Mouse (Mus musculus) liver (tissue): ENCODE results near the gene Cldn6.

Experiments used
- DNase-seq: peaks from one replicate; pipeline ENCODE4 v3.0.0-alpha.2; 2020; ENCODE audit warnings: mixed read lengths

Cldn6 gene

DNA sequence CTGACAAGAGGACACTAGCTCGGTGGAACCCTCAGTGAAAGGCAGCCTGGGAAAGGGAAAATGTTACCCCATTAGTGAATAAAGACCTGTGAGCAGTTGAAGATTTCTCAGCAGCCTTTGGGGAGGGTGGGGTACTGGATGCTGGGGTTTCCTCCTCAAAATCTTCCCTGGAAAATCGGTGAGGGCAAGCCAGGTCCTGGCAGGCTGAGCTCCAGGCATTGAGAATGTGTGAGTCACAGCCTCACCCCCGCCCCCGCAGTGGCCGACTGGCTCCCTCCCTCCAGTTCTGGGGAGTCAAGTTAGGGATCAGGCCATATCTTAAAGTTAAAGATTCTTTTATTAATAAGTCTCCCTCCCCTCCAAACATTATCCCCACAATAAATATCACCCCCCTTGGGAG is 3.9 kb upstream of the Cldn6 start:
- no peak for DNase-seq

DNA sequence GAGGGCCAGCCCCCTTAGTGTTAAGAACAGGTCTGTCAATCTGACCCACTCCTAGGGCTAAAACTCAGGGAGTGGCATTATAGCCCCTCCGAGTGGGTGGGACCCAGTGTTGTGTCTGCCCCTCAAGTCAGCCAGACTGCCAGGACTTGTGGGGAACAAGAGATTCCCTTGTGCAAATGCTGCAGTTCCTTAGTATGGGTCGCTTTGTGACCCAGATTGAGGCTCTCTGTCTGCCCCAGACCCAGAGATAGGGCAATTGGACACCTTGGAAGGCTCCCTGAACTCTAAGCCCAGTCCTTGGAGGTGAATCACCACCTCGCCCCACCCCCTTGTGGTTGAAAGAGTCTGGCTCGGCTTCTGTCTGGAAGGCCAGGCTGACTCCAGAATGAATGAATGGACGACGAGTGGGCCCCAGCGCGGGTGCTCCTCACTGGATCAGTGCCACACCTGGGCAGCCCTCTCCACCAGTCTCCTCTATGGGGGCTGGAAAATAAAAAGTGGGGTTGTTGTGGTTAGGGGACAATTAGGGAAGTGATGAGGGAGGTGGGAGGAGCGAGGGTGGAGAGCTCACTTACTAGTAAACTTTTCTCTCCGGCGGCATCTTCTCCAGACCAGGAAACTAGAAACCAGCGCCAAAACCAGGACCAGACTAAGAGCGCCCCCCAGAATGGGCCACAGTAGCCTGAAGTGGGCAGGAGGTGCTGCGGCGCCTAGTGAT is 3.3 kb upstream of the Cldn6 start:
- peak; percentile 25 for DNase-seq

DNA sequence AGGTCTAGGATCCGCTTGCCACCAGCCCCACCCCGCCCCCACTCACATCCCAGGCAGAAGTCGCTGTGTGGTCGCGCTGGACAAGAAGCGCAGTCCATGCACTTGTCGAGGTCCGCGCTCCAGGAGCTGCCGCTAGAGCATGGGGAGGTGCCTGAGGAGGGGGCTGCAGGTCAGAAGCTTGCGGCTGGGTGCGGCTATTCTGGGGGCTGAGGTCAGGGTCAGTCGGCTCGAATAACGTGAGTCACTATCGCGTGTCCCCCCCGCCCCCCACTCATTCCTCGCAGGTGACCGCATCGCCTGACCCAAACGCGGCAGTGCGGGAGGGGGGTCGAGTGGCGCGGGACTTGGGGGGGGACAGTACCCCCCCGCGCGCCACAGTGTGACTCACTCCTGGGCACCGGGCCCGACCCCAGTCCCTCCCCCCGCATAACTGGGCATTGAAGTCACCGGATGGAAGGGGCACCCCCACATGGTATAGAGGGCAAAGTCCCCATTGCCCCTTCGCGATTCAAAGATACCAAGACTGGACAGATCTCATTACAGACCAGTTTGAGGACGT is 2.5 kb upstream of the Cldn6 start:
- DNase-seq, result peak; percentile 20

DNA sequence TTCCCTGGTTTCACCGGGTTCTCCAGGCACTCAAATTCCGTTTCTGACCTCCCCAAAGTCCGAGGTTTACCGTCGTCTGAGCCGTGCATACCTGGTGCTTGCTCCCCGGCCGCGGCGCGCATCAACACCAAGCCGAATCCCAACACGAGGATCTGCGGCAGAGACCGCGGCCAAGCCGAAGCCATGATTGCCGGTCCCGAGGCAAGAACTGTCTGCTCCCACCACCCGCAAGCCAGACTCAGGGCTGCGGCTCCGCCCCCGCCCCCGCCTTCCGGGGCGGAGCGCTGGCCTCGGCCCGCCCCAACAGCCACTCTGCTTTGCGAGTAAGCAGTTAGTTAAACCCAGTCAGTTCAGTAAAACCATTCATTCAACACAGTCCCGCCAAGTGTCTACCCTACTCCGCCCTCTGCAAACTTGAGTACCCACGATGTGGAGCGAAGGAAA is 1.8 kb upstream of the Cldn6 start, which contains the start of gene Tnfrsf12a:
Gene Tnfrsf12a (minus strand): TSS at position 233 of the 444 bp plus-strand sequence.
- peak; percentile 82 for DNase-seq

DNA sequence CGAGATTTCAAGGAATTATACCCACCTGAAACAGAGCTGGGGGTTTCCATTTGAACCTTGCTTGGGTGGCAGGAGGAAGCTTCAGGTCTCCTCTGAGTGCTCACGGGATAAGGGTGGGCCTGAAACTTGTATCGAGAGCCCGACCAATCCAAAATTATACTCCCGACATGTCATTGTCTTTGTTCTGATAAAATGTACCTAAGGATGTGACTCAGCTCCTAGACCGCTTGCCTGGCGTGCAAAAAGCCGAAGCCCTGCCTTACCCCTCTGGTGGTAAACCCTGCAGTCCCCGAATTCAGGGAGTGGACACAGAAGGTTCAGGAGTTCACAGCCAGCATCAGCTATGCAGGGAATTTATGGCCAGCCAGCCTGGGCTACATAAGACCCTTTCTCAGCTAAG is 1.3 kb downstream of the Cldn6 start:
- no peak for DNase-seq

DNA sequence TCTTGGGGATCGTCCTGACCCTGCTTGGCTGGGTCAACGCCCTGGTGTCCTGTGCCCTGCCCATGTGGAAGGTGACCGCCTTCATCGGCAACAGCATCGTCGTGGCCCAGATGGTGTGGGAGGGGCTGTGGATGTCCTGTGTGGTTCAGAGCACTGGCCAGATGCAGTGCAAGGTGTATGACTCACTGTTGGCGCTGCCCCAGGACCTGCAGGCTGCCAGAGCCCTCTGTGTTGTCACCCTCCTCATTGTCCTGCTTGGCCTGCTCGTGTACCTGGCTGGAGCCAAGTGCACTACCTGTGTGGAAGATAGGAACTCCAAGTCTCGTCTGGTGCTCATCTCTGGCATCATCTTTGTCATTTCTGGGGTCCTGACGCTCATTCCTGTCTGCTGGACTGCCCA is 2.0 kb downstream of the Cldn6 start:
- no peak for DNase-seq

GRCm38 (mm10) chr17:23682092-23682491 is 3.0 kb downstream of the Cldn6 start:
- DNase-seq, result no peak

- no peak for DNase-seq
These were observed 3.5 kb downstream of the Cldn6 start for GRCm38 (mm10) chr17:23682530-23682929.

GRCm38 (mm10) chr17:23683226-23683625 is 4.2 kb downstream of the Cldn6 start:
- no peak for DNase-seq

DNA sequence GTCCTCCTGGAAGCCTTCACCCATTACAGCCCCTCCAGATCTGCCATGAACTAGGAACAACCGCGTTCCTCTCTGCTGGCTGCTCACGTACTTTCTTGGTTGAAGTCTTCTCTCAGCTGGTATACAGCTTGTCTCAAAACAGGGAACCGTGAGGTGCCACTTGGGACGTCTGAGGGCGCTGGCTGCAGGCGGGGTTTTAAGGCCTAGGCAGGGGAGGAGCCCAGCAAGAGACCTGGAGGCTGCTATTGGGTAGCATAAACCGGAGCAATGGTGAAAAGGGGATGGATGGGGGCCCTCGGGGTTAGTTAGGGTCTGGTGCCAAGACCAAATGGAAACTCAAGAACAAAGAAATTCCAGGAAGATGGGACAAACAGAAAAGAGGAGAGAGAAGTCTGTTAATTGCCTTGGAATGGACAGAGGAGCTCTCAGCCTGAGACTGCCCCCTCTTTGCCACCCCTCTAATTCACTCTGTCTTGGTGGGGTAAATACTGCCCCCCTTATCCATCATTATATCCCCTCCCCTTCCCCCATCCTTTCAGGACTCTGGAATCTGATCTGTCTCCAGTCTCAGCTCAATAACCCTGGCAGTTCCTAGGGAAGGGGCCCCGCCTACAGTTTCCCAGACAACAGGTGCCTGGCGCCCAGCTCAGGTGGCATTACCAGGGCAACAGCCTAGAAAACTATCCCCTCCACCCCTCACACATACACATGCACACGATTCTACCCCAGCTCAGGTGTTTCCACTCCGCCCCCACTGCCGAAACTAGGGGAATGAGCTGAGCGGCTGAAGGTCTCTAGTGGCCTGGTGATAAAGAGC is 5.0 kb downstream of the Cldn6 start, which contains the start of gene Cldn9:
Gene Cldn9 (minus strand): TSS at position 171 of the 817 bp plus-strand sequence.
- DNase-seq, result no peak

DNA sequence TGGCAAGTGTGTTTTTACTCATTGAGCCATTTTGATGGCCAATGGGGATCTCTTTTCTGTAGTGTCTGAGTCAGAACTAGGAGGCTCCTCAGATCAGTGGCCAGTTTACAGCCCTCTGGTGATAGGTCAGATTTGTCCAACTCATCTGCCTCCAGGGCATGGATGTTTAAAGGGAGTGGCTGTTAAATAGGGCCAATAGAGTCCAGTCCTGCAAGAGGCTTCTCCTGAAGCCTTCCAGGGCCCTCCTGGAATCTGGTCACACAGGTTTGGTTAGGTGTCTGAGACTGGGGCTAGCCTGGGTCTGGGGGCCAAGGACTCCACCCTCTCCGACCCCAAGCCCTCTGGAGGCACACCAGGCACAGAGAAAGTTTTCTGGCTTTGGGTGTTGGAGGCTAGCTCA is 15.4 kb downstream of the Cldn6 start:
- no peak for DNase-seq

GRCm38 (mm10) chr17:23695801-23696200 is 16.8 kb downstream of the Cldn6 start:
- no peak for DNase-seq

GRCm38 (mm10) chr17:23699131-23700077 is 20.4 kb downstream of the Cldn6 start:
- DNase-seq, result peak; percentile 20

DNA sequence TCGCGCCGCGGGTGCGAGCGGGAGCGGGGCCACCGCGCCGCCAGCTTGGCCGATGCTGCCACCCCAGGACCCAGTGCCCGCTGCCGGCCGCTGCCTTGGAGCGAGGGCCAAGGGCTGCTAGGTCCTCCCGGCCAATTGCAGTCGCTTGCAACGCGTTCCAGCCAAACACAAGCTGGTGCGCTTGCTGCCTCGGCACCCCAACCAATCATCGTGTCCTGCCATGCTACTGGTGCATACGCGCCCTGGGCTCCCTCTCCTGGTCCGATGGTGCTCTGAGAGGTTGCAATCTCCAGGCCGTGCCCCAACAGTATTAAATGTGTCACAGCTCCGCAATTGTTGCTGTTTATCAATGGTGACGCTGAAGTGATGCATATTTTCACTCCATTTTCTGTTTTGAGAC is 21.0 kb downstream of the Cldn6 start:
- peak; percentile 79 for DNase-seq

DNA sequence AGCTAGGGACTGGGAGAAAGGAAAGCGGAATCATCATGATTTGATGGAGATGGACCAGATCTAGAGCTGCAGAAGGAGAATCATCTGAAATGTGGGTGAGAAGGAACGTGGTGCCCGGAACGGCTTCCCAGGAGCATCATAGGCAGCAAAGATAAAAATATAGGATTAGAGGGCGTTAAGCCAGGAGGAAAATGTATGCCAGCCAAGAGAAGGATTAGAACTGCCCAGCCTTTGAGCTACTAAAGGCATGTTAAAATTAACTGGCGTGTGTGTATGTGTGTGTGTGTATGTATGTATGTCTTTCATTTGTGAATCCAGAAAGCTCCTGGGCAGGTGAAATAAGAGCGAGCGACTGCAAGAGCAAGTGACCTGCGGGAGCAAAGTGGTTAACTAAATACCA is 24.3 kb downstream of the Cldn6 start:
- DNase-seq, result no peak

DNA sequence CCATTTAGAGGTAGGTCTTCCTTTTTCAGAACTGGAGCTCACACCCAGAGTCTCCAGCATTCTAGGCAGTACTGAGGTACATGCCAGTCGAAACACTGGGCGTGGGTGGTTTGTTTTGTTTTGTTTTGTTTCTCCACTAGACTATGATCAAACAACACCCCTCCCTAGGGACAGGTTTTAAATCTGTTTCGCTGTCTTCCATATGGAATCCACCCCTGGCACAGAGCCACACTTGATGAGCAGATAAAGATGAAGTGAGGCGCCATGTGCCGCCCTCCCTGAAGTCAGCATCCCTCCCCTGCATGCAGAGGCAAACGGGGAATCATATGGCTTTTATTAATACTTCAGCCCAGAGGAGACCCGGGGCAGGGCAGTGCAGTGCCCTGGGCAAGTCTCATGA is 25.7 kb downstream of the Cldn6 start:
- DNase-seq, result no peak

DNA sequence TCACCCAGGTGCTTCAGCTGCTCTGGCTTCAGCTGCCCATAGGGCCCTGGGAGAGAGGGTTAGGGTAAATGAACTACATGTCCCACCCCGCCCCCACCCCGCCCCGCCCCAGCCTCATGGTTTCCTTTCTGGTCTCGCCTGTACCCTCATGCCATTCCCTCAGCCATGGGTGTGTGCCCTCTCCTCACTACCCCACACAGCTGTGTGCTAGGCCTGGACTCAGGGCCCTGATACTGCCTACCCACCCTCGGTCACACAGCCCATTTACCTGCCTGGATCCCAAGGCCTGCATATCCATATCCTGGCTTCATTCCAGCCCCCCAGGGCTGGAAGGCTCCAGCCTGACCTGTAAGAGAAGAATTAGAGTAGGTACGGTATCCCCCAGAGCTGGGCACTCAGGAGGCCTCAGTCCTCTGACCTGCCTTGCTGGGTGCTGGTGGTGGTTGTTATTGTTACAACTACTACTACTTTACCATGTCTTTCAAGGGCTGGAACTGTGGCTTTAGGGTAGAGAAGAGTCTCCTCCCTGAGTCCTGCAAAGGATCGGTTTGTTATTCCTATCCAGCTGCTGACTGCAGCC is 26.6 kb downstream of the Cldn6 start:
- no peak for DNase-seq

DNA sequence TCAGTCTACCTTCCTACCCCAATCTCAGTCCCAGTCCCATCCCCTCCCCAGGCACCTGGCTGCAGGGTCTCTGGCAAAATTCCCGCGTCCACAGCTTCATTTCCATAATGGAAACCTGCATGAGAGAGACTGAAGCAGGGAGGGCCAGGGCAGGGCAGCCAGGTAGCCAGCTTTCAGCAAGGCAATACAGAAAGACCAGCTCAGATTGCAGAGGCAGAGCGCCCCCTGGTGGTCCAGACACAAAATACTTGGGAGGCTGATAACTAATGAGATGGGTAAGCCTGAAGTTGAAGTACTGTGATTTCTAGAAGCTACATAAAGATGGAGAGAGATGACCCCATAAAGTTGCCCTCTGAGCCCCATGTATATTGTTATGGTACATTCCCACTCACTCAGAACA is 27.2 kb downstream of the Cldn6 start:
- peak; percentile 78 for DNase-seq

GRCm38 (mm10) chr17:23717003-23717402 is 38.0 kb downstream of the Cldn6 start:
- DNase-seq, result no peak

DNA sequence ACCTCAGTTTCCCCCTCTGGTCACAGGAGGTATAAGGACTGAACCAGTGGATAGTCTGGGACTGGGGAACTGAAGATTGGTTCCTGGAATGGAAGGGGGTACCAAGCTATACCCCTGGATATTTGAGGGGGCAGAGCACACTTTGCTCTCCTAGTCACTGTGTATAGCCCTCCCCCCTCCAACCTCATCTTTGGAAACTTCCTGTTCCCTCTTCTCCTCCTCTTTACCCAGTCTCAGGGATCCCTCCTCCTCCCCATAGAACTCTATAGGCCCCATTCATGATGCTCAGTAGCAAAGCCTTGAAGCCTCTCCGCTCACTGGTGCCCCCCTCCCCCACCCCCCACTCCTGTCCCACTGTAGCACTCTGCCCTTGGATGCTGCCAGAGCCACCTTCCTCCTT is 40.4 kb downstream of the Cldn6 start:
- no peak for DNase-seq

- DNase-seq, result no peak
These were observed 42.8 kb downstream of the Cldn6 start for GRCm38 (mm10) chr17:23721886-23722285.
